Mouse (Mus musculus) embryo, embryonic 10.5 days (tissue): ENCODE data around the gene Wdr76.
A peak's percentile ranks its signal among the peaks of the same experiment; 100 is the strongest.
"Not testable (repeated sequence)": the region's sequence is repeated elsewhere in the genome, so short reads cannot be mapped to it uniquely, and the experiment has no call there.

ENCODE experiments used
- DNase-seq: peaks from one replicate; pipeline ENCODE4 v3.0.0-alpha.2; 2015; ENCODE audit warnings: low spot score

The Wdr76 gene

GRCm38 (mm10) chr2:121505942-121506882 is at the start of gene Wdr76, which contains the start of gene Mfap1a:
Gene Wdr76, plus strand, starts transcription at chr2:121506723.
Gene Mfap1a, minus strand, starts transcription at chr2:121506665.
- peak; percentile 97 for DNase-seq

- DNase-seq = no peak
Measured at GRCm38 (mm10) chr2:121460071-121460470, 46.5 kb upstream of the Wdr76 start.

- DNase-seq = not testable (repeated sequence)
Measured at GRCm38 (mm10) chr2:121468982-121469381, 37.5 kb upstream of the Wdr76 start.

- DNase-seq = not testable (repeated sequence)
Measured at GRCm38 (mm10) chr2:121472783-121473182, 33.7 kb upstream of the Wdr76 start.

- peak; percentile 94 for DNase-seq
Measured at GRCm38 (mm10) chr2:121473301-121474179, 33.0 kb upstream of the Wdr76 start, which contains the start of gene Mfap1b. Gene Mfap1b, minus strand, starts transcription at chr2:121474067.

GRCm38 (mm10) chr2:121474180-121474535 is 32.4 kb upstream of the Wdr76 start:
- DNase-seq = no peak

GRCm38 (mm10) chr2:121475306-121475705 is 31.2 kb upstream of the Wdr76 start:
- DNase-seq = not testable (repeated sequence)

- no peak for DNase-seq
Measured at GRCm38 (mm10) chr2:121477491-121478266, 28.8 kb upstream of the Wdr76 start.

- peak; percentile 36 for DNase-seq
Measured at GRCm38 (mm10) chr2:121480498-121480897, 26.0 kb upstream of the Wdr76 start.

GRCm38 (mm10) chr2:121480916-121481315 is 25.6 kb upstream of the Wdr76 start:
- not testable (repeated sequence) for DNase-seq

- DNase-seq = no peak
Measured at GRCm38 (mm10) chr2:121483576-121483975, 22.9 kb upstream of the Wdr76 start.

- not testable (repeated sequence) for DNase-seq
Measured at GRCm38 (mm10) chr2:121484403-121484802, 22.1 kb upstream of the Wdr76 start.

- not testable (repeated sequence) for DNase-seq
Measured at GRCm38 (mm10) chr2:121501550-121501949, 5.0 kb upstream of the Wdr76 start.

GRCm38 (mm10) chr2:121507173-121507950 is 839 bp downstream of the Wdr76 start:
- peak; percentile 18 for DNase-seq

GRCm38 (mm10) chr2:121507951-121508330 is 1.4 kb downstream of the Wdr76 start:
- no peak for DNase-seq

GRCm38 (mm10) chr2:121509584-121509983 is 3.1 kb downstream of the Wdr76 start:
- peak; percentile 77 for DNase-seq

- no peak for DNase-seq
Measured at GRCm38 (mm10) chr2:121511401-121511800, 4.9 kb downstream of the Wdr76 start.

- not testable (repeated sequence) for DNase-seq
Measured at GRCm38 (mm10) chr2:121512991-121513765, 6.7 kb downstream of the Wdr76 start.

- DNase-seq = no peak
Measured at GRCm38 (mm10) chr2:121514211-121514610, 7.7 kb downstream of the Wdr76 start.

- no peak for DNase-seq
Measured at GRCm38 (mm10) chr2:121518106-121518505, 11.6 kb downstream of the Wdr76 start.
